Mouse (Mus musculus): ENCODE measurements around the gene Bahcc1. TPM values are rescaled to one million over a fixed set of nuclear protein-coding genes. Genes with fewer than 3 reads are reported as not detected.

Bahcc1 gene
- polyA plus RNA-seq, 1 experiment from 2014 or later, result 0.84 TPM

Small RNAs within 50 kb of the gene (microRNA-seq; reads per million reads assigned to microRNA genes)
- not detected for gene Gm47297

Other genes with a start within 250 kb of the Bahcc1 start
- gene Aatk, start 185.8 kb upstream of the Bahcc1 start, polyA plus RNA-seq (2015; fragmentation: Nextera tagmentation; extraction: Ambion mirVana), result 0.48 and 0.67 TPM in 2 replicates
- gene Cep131, start 146.1 kb upstream of the Bahcc1 start, polyA plus RNA-seq (2015; fragmentation: Nextera tagmentation; extraction: Ambion mirVana), result 3.3 and 3.4 TPM in 2 replicates
- gene Tepsin, start 134.2 kb upstream of the Bahcc1 start, polyA plus RNA-seq (2015; fragmentation: Nextera tagmentation; extraction: Ambion mirVana), result 6.3 and 7.2 TPM in 2 replicates
- gene Ndufaf8, start 134.0 kb upstream of the Bahcc1 start, polyA plus RNA-seq (2015; fragmentation: Nextera tagmentation; extraction: Ambion mirVana), result 36.3 and 45.3 TPM in 2 replicates
- 36.6 and 42.0 TPM in 2 replicates for gene Slc38a10, start 81.6 kb upstream of the Bahcc1 start, polyA plus RNA-seq (2015; fragmentation: Nextera tagmentation; extraction: Ambion mirVana)
- 531 and 545 TPM in 2 replicates for gene Actg1, start 115.6 kb downstream of the Bahcc1 start, polyA plus RNA-seq (2015; fragmentation: Nextera tagmentation; extraction: Ambion mirVana)
- gene Fscn2, start 128.6 kb downstream of the Bahcc1 start, polyA plus RNA-seq (2015; fragmentation: Nextera tagmentation; extraction: Ambion mirVana), result not detected in 2 replicates
- gene Faap100, start 145.8 kb downstream of the Bahcc1 start, polyA plus RNA-seq (2015; fragmentation: Nextera tagmentation; extraction: Ambion mirVana), result 6.0 and 6.5 TPM in 2 replicates
- 18.5 and 19.0 TPM in 2 replicates for gene Nploc4, start 204.8 kb downstream of the Bahcc1 start, polyA plus RNA-seq (2015; fragmentation: Nextera tagmentation; extraction: Ambion mirVana)
- gene Tspan10, start 209.7 kb downstream of the Bahcc1 start, polyA plus RNA-seq (2015; fragmentation: Nextera tagmentation; extraction: Ambion mirVana), result not detected in 2 replicates
- gene Pde6g, start 220.6 kb downstream of the Bahcc1 start, polyA plus RNA-seq (2015; fragmentation: Nextera tagmentation; extraction: Ambion mirVana), result 0.09 and 0.13 TPM in 2 replicates
- 9.1 and 9.3 TPM in 2 replicates for gene Oxld1, start 225.1 kb downstream of the Bahcc1 start, polyA plus RNA-seq (2015; fragmentation: Nextera tagmentation; extraction: Ambion mirVana)
- 15.0 and 15.2 TPM in 2 replicates for gene Ccdc137, start 225.2 kb downstream of the Bahcc1 start, polyA plus RNA-seq (2015; fragmentation: Nextera tagmentation; extraction: Ambion mirVana)
- gene Arl16, start 234.7 kb downstream of the Bahcc1 start, polyA plus RNA-seq (2015; fragmentation: Nextera tagmentation; extraction: Ambion mirVana), result 12.4 and 12.5 TPM in 2 replicates